Comparison of ENCODE assay signal across 7 mouse cellular contexts in the genomic region with DNA sequence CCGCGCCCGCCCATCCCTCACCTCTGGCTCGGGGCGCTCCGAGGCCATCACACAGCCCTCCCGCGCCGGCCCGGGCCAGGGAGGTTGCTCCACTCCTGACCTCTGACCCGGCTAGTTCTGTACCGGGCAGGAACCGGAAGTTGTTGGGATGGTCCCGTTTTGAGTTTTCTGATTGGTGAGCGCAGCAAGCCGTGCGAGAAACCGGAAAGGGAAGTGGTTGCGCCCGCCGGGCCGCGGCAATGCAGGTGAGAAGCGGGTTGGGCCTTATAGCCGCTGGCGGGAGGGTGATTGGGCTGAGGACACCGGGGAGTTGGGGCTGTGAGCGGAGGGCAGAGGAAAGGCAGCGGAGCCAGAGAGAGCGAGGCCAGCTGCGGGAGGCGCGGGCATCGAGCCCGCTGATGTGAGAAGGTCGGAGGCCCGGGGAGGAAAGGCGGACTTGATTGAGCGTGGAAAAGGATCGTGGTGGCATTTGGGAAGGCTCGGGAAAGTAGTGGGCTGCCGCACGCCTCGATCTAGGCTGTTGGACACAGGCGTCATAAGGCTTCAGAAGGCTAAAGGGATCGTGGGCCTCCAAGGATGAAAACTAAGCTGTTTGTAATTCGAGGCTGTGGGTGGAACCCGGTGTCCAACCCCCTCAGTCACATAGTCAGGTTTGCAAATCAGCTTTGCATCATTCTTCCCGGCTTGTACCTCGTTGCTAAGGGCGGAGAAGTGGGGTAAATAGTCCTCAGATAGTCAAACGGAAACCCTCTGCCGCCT. TPM values are rescaled to one million over a fixed set of nuclear protein-coding genes. Genes with fewer than 3 reads are reported as not detected.
A peak's percentile ranks its signal among the peaks of the same experiment; 100 is the strongest.
DNase-seq lines count a peak whose midpoint lies in the region; ATAC-seq lines count a peak whose summit lies in the region.

Szt2 (minus strand) TSS at position 132 of the 759 bp plus-strand sequence.
Med8 (plus strand) TSS at position 196 of the 759 bp plus-strand sequence.

- H3K4me2 ChIP-seq in intestine, embryonic 16.5 days (ENCODE audit: low read depth, low read length): peak within 1 kb of the TSS; percentile 68
- H3K4me2 ChIP-seq in midbrain, embryonic 11.5 days: peak within 1 kb of the TSS; percentile 93

- H3K27me3 ChIP-seq in intestine, embryonic 16.5 days (replicated peaks; ENCODE audit: control insufficient read depth, insufficient read depth, low read length): no peaks in the 10 kb centered on the region
- H3K27me3 ChIP-seq in midbrain, embryonic 11.5 days (ENCODE audit: control insufficient read depth, insufficient read depth, low read length): no peaks in the 10 kb centered on the region

- H3K9me3 ChIP-seq in intestine, embryonic 16.5 days (ENCODE audit: control insufficient read depth, low read length): no peaks in the 10 kb centered on the region
- no peaks in the 10 kb centered on the region for H3K9me3 ChIP-seq in midbrain, embryonic 11.5 days (ENCODE audit: control insufficient read depth, low read length)

- intact Hi-C loops in left cerebral cortex, postnatal 36 days (cut with DNase I): loop anchor here (2.0 kb wide), 1 partner anchor 167 kb away; no protein-coding TSS in a partner anchor

- peak; percentile 95 for DNase-seq in adrenal gland, adult 2 months
- peak; percentile 80 for DNase-seq in embryo, embryonic 11.5 days (ENCODE audit: low read depth, low spot score)
- DNase-seq in gastrocnemius, postnatal 4 days (ENCODE audit: low spot score in 2 of 2): peak; percentile 68 to 88
- DNase-seq in left cerebral cortex, postnatal 36 days (ENCODE audit: low spot score in 2 of 2): peak; percentile 91
- DNase-seq in midbrain, embryonic 11.5 days (ENCODE audit: low spot score, missing footprints): peak; percentile 97
- peak; percentile 84 for DNase-seq in skeletal muscle tissue, adult 2 months (ENCODE audit: low read depth, low spot score)

- peak within 1 kb of the TSS; percentile 67 for H3K27ac ChIP-seq in intestine, embryonic 16.5 days (ENCODE audit: low read length)
- no peak within 1 kb of the TSS for H3K27ac ChIP-seq in midbrain, embryonic 11.5 days (ENCODE audit: low read depth, low read length)

- peak within 1 kb of the TSS; percentile 91 for H3K9ac ChIP-seq in intestine, embryonic 16.5 days (ENCODE audit: low read depth, low read length)
- H3K9ac ChIP-seq in midbrain, embryonic 11.5 days (ENCODE audit: low read length): peak within 1 kb of the TSS; percentile 91

- peaks cover 15% of the 10 kb centered on the region for H3K4me1 ChIP-seq in intestine, embryonic 16.5 days (ENCODE audit: control insufficient read depth, insufficient read depth, low read length)
- peaks cover 16% of the 10 kb centered on the region for H3K4me1 ChIP-seq in midbrain, embryonic 11.5 days (ENCODE audit: control insufficient read depth, insufficient read depth, low read length)

- H3K36me3 ChIP-seq in intestine, embryonic 16.5 days (ENCODE audit: control insufficient read depth, insufficient read depth, low read length): peaks cover 11% of the 10 kb centered on the region
- peaks cover 9% of the 10 kb centered on the region for H3K36me3 ChIP-seq in midbrain, embryonic 11.5 days (ENCODE audit: control insufficient read depth, insufficient read depth, low read length)

- peak within 1 kb of the TSS; percentile 90 for H3K4me3 ChIP-seq in intestine, embryonic 16.5 days (ENCODE audit: low read length)
- H3K4me3 ChIP-seq in midbrain, embryonic 11.5 days (ENCODE audit: low read depth, low read length): peak within 1 kb of the TSS; percentile 88

- peak; percentile 98 for ATAC-seq in intestine, embryonic 16.5 days
- peak; percentile 97 for ATAC-seq in midbrain, embryonic 11.5 days (ENCODE audit: low FRiP score)

- WGBS in intestine, embryonic 16.5 days: under 1% methylated on average over 53 of the region's 53 CpGs
- under 1% methylated on average over 53 of the region's 53 CpGs for WGBS in midbrain, embryonic 11.5 days

RNA-seq across cellular contexts. Expression of gene Szt2, which starts in this region (rescaled TPM):
- 10 to 100 TPM; 17.1 to 18.0 TPM for total RNA-seq in adrenal gland, adult 2 months (2021)
- polyA plus RNA-seq in adrenal gland, adult 2 months (2012; rRNA removed): 36.6 and 39.7 TPM in 2 replicates
- 10 to 100 TPM; 16.1 to 18.9 TPM for total RNA-seq in gastrocnemius, postnatal 4 days (2021)
- polyA plus RNA-seq in intestine, embryonic 16.5 days (2015; fragmentation: Nextera tagmentation; extraction: Ambion mirVana): 4.5 and 4.7 TPM in 2 replicates
- total RNA-seq in left cerebral cortex, postnatal 36 days (2021): 10 to 100 TPM; 30.0 to 46.8 TPM
- 7.8 and 8.2 TPM in 2 replicates for polyA plus RNA-seq in midbrain, embryonic 11.5 days (2014; fragmentation: Nextera tagmentation; extraction: Ambion mirVana)

RNA-seq across cellular contexts. Expression of gene Med8, which starts in this region (rescaled TPM):
- total RNA-seq in adrenal gland, adult 2 months (2021): 10 to 100 TPM; 55.6 to 68.1 TPM
- 10.6 and 12.1 TPM in 2 replicates for polyA plus RNA-seq in adrenal gland, adult 2 months (2012; rRNA removed)
- total RNA-seq in gastrocnemius, postnatal 4 days (2021): 10 to 100 TPM; 51.0 to 53.4 TPM
- 96.6 and 107 TPM in 2 replicates for polyA plus RNA-seq in intestine, embryonic 16.5 days (2015; fragmentation: Nextera tagmentation; extraction: Ambion mirVana)
- total RNA-seq in left cerebral cortex, postnatal 36 days (2021): 10 to 100 TPM; 55.6 to 62.5 TPM
- 166 and 176 TPM in 2 replicates for polyA plus RNA-seq in midbrain, embryonic 11.5 days (2014; fragmentation: Nextera tagmentation; extraction: Ambion mirVana)
